Mouse (Mus musculus) urinary bladder, postnatal 4 days (tissue): ENCODE results near the gene Qk.

Source experiments
- DNase-seq, 2 experiments: peaks; one replicate each; pipeline ENCODE4 v3.0.0; 2021 to 2022; ENCODE audit warnings: low spot score in 2 of 2

Gene Qk

DNA sequence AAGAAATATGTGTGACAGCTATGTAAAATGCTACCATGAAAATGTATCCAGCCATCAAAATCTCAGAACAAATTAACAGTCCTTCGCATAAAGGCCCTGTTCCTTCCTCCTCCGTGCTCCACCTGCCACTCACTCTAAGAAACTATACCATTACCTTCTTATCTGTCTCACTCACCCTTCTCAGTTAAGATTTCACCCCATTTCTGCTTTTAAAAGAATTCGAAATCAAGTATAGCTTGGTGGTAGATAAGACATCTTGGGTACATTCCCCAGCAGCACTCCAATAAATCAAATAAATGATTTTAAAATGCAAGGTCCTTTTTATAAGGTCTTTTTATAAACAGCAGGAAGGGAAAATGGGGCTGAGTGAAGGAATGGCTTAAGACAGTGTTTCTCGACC lies 53.4 kb downstream of the Qk start:
- no peak for DNase-seq

- no peak for DNase-seq
These were observed 68.2 kb downstream of the Qk start for GRCm38 (mm10) chr17:10251252-10251958.

GRCm38 (mm10) chr17:10240081-10240480 lies 79.6 kb downstream of the Qk start:
- DNase-seq, result no peak

GRCm38 (mm10) chr17:10236595-10236994 lies 83.1 kb downstream of the Qk start:
- DNase-seq, result no peak

DNA sequence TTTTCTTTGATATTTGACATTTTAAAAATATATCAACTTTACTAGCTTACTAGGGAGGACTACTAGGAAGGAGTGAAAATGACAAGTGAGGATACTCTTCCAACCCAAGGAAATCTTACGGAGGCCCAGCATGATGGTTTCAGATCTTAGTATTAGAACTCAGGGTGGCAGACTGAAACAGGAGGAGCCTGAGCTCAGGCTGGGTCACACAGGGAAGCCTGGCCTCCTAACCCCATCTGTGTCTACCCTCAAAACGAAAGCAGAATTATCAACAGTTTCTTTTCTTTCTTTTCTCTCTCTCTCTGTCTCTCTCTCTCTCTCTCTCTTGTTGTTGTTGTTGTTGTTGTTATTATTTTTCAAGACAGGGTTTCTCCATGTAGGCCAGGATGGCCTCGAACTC lies 87.2 kb downstream of the Qk start:
- DNase-seq, result no peak

DNA sequence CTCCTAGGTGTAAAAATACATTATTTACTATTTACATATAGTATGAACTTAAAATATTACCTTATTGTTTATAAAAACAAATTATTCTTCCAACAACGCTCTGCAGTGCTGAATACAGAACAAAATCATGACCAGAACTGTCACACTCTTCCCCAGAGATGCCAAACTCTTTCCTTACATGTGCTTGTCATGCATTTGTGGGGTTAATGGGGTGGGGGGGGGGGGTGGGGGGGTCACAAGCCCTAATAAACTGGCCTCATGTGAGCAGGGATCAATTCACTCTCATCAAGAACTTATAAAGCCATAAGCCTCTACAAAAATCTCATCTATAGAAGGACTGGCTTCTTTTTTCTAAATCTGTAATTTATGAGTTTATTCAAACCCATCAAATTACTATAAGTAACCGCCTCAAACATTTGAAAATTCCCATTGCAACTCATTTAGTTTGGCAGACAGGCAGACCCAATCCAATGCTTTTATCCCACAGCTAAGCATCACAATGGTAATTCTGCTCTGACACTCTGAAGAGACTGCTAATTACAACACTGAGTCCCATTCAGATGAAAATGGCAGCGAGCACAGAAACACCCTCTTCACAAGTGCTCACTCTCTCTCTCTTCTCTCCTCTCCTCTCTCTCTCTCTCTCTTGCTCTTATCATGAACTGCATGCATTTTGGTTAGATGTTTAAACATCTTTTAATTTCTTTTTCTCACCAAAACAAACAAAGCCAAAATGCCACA lies 91.7 kb downstream of the Qk start:
- no peak for DNase-seq

- no peak for DNase-seq
These were observed 103.5 kb downstream of the Qk start for GRCm38 (mm10) chr17:10216164-10216563.

GRCm38 (mm10) chr17:10209154-10209777 lies 110.4 kb downstream of the Qk start:
- no peak for DNase-seq

GRCm38 (mm10) chr17:10198662-10199061 lies 121.0 kb downstream of the Qk start:
- no peak for DNase-seq

GRCm38 (mm10) chr17:10198231-10198630 lies 121.4 kb downstream of the Qk start:
- no peak for DNase-seq

GRCm38 (mm10) chr17:10195703-10196102 lies 124.0 kb downstream of the Qk start:
- no peak for DNase-seq

GRCm38 (mm10) chr17:10190857-10191256 lies 128.8 kb downstream of the Qk start:
- no peak for DNase-seq

DNA sequence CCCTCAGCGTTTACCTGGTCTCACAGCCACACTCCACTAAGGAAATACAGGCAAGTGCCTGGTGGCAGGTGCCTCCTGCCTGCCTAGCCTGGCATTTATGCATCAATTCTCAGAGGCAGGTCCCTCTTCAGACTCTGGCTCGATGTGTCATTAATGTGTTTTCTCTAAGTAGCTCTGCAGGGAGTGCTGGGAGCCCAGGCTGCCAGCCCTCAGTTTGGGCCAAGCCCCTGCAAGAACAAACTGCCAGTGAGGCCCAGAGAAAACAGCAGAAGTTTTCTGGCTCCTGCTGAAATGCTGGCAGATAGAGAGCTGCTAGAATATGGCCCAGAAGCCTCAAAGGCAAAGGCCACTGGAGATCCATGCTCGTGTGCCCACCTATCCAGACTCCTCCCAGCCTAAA lies 131.2 kb downstream of the Qk start:
- DNase-seq, result no peak

DNA sequence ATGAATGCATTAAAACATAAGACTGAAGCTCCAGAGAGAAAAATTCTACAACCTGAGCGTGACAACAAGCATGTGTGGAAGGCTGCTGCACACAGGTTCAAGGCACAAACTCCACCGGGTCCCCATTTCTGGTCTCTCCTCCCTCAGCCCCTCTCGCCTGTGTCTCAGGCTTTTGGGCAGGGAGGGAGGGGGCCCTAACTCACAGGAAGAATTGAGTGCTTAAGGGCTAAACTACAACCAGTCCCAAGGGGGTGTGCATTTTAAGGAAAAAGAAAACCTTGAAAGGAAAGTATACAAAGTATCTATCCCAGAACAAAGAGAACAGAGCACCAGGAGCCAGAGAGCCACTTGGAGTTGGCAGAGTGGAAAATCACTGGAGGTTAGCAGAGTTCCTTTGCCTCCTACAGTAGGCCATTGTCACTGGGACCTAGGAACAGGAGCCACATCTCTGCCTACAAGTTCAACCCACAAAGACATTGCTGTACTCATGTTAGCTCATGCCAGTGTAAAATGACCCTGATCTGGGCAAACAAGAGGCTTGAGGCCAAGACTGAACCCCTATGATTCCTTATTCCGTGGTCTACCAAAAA lies 132.1 kb downstream of the Qk start:
- no peak for DNase-seq

- no peak for DNase-seq
These were observed 137.9 kb downstream of the Qk start for GRCm38 (mm10) chr17:10181761-10182160.

GRCm38 (mm10) chr17:10177096-10177495 lies 142.6 kb downstream of the Qk start:
- DNase-seq, result no peak

DNA sequence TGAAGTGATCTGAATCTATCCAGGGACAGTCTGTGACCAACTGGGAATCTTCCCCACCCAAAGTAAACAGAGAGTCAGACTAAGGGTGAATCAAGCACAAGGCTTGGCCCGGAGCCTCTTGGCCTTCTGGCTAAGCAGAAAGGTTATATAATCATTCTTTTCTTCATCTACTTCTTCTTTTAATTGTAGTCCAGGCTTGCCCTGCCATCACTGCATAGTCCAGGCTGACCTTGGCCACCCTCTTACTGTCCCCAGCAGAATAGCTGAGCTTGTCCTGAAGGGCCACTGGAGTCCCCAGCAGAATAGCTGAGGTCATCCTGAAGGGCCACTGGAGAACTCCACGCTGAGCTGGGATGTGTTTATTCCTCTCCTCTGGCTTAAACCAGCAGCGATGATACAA lies 158.4 kb downstream of the Qk start:
- DNase-seq, result no peak

- no peak for DNase-seq
These were observed 159.2 kb downstream of the Qk start for GRCm38 (mm10) chr17:10160415-10160814.

GRCm38 (mm10) chr17:10152808-10153413 lies 166.7 kb downstream of the Qk start:
- DNase-seq, result no peak
